Mouse (Mus musculus): ENCODE results near the gene Scn2a. TPM values are rescaled to one million over a fixed set of nuclear protein-coding genes. Genes with fewer than 3 reads are reported as not detected.

Scn2a gene
- polyA plus RNA-seq (2011; ENCODE audit: insufficient read length, low read depth, missing spikeins), result 4.0 and 6.1 TPM in 2 replicates

- Histone ChIP-seq H3K27ac (ENCODE audit: insufficient read depth, low read length) (no peak within 1 kb of the TSS), H3K4me1 (ENCODE audit: control insufficient read depth, insufficient read depth, low read length) (no peaks in the 10 kb centered on the region), H3K4me3 (ENCODE audit: insufficient read depth, low read length) (no peak within 1 kb of the TSS)
- no peak for TF ChIP-seq POLR2A (IDR thresholded peaks at IDR 0.05; ENCODE audit: low read depth, low read length)
- peak; percentile 29; the same call in 1 of the 2 replicates for TF ChIP-seq CTCF (IDR thresholded peaks at IDR 0.05; ENCODE audit: borderline replicate concordance, insufficient read depth, low read length)
These were observed at the start of gene Scn2a for GRCm38 (mm10) chr2:65620556-65621166. Gene Scn2a (plus strand): TSS chr2:65620771.

GRCm38 (mm10) chr2:65587679-65588078 is 32.9 kb upstream of the Scn2a start:
- no peaks in the 10 kb centered on the region for H3K4me1 ChIP-seq (ENCODE audit: control insufficient read depth, insufficient read depth, low read length)
- no peak overlapping the region for H3K27ac ChIP-seq (ENCODE audit: insufficient read depth, low read length)
- H3K4me3 ChIP-seq (ENCODE audit: insufficient read depth, low read length), result no peak overlapping the region
- no peak for TF ChIP-seq CTCF (IDR thresholded peaks at IDR 0.05; ENCODE audit: borderline replicate concordance, insufficient read depth, low read length)
- TF ChIP-seq POLR2A (IDR thresholded peaks at IDR 0.05; ENCODE audit: low read depth, low read length), result no peak

GRCm38 (mm10) chr2:65607813-65608212 is 12.8 kb upstream of the Scn2a start:
- Histone ChIP-seq H3K4me3 (ENCODE audit: insufficient read depth, low read length) (no peak overlapping the region), H3K27ac (ENCODE audit: insufficient read depth, low read length) (no peak overlapping the region), H3K4me1 (ENCODE audit: control insufficient read depth, insufficient read depth, low read length) (no peaks in the 10 kb centered on the region)
- TF ChIP-seq POLR2A (IDR thresholded peaks at IDR 0.05; ENCODE audit: low read depth, low read length) (no peak), CTCF (IDR thresholded peaks at IDR 0.05; ENCODE audit: borderline replicate concordance, insufficient read depth, low read length) (no peak)

GRCm38 (mm10) chr2:65611887-65612286 is 8.7 kb upstream of the Scn2a start:
- no peak for TF ChIP-seq POLR2A (IDR thresholded peaks at IDR 0.05; ENCODE audit: low read depth, low read length)
- no peak for TF ChIP-seq CTCF (IDR thresholded peaks at IDR 0.05; ENCODE audit: borderline replicate concordance, insufficient read depth, low read length)
- no peaks in the 10 kb centered on the region for H3K4me1 ChIP-seq (ENCODE audit: control insufficient read depth, insufficient read depth, low read length)
- no peak overlapping the region for H3K4me3 ChIP-seq (ENCODE audit: insufficient read depth, low read length)
- no peak overlapping the region for H3K27ac ChIP-seq (ENCODE audit: insufficient read depth, low read length)

GRCm38 (mm10) chr2:65619781-65620180 is 790 bp upstream of the Scn2a start:
- no peak for TF ChIP-seq POLR2A (IDR thresholded peaks at IDR 0.05; ENCODE audit: low read depth, low read length)

GRCm38 (mm10) chr2:65621254-65621653 is 683 bp downstream of the Scn2a start:
- H3K4me3 ChIP-seq (ENCODE audit: insufficient read depth, low read length), result no peak overlapping the region
- TF ChIP-seq POLR2A (IDR thresholded peaks at IDR 0.05; ENCODE audit: low read depth, low read length) (no peak), CTCF (IDR thresholded peaks at IDR 0.05; ENCODE audit: borderline replicate concordance, insufficient read depth, low read length) (no peak)
- no peak overlapping the region for H3K27ac ChIP-seq (ENCODE audit: insufficient read depth, low read length)
- no peaks in the 10 kb centered on the region for H3K4me1 ChIP-seq (ENCODE audit: control insufficient read depth, insufficient read depth, low read length)

More at GRCm38 (mm10) chr2:65619781-65620180, 790 bp upstream of the Scn2a start:
- Histone ChIP-seq H3K27ac (ENCODE audit: insufficient read depth, low read length) (no peak overlapping the region), H3K4me3 (ENCODE audit: insufficient read depth, low read length) (no peak overlapping the region), H3K4me1 (ENCODE audit: control insufficient read depth, insufficient read depth, low read length) (no peaks in the 10 kb centered on the region)

GRCm38 (mm10) chr2:65621838-65622237 is 1.3 kb downstream of the Scn2a start:
- no peaks in the 10 kb centered on the region for H3K4me1 ChIP-seq (ENCODE audit: control insufficient read depth, insufficient read depth, low read length)
- TF ChIP-seq CTCF (IDR thresholded peaks at IDR 0.05; ENCODE audit: borderline replicate concordance, insufficient read depth, low read length), result no peak
- no peak for TF ChIP-seq POLR2A (IDR thresholded peaks at IDR 0.05; ENCODE audit: low read depth, low read length)
- H3K27ac ChIP-seq (ENCODE audit: insufficient read depth, low read length), result no peak overlapping the region
- no peak overlapping the region for H3K4me3 ChIP-seq (ENCODE audit: insufficient read depth, low read length)

GRCm38 (mm10) chr2:65652636-65653035 is 32.1 kb downstream of the Scn2a start:
- TF ChIP-seq CTCF (IDR thresholded peaks at IDR 0.05; ENCODE audit: borderline replicate concordance, insufficient read depth, low read length) (no peak), POLR2A (IDR thresholded peaks at IDR 0.05; ENCODE audit: low read depth, low read length) (no peak)
- Histone ChIP-seq H3K4me1 (ENCODE audit: control insufficient read depth, insufficient read depth, low read length) (no peaks in the 10 kb centered on the region), H3K4me3 (ENCODE audit: insufficient read depth, low read length) (no peak overlapping the region), H3K27ac (ENCODE audit: insufficient read depth, low read length) (no peak overlapping the region)

- Histone ChIP-seq H3K27ac (ENCODE audit: insufficient read depth, low read length) (no peak overlapping the region), H3K4me1 (ENCODE audit: control insufficient read depth, insufficient read depth, low read length) (no peaks in the 10 kb centered on the region), H3K4me3 (ENCODE audit: insufficient read depth, low read length) (no peak overlapping the region)
- TF ChIP-seq POLR2A (IDR thresholded peaks at IDR 0.05; ENCODE audit: low read depth, low read length) (no peak), CTCF (IDR thresholded peaks at IDR 0.05; ENCODE audit: borderline replicate concordance, insufficient read depth, low read length) (no peak)
These were observed 36.5 kb downstream of the Scn2a start for GRCm38 (mm10) chr2:65657031-65657430.

- Histone ChIP-seq H3K4me1 (ENCODE audit: control insufficient read depth, insufficient read depth, low read length) (no peaks in the 10 kb centered on the region), H3K27ac (ENCODE audit: insufficient read depth, low read length) (no peak overlapping the region), H3K4me3 (ENCODE audit: insufficient read depth, low read length) (no peak overlapping the region)
- TF ChIP-seq POLR2A (IDR thresholded peaks at IDR 0.05; ENCODE audit: low read depth, low read length), result no peak
- no peak for TF ChIP-seq CTCF (IDR thresholded peaks at IDR 0.05; ENCODE audit: borderline replicate concordance, insufficient read depth, low read length)
These were observed 37.9 kb downstream of the Scn2a start for GRCm38 (mm10) chr2:65658430-65658829.
